26 mouse cellular contexts compared by ENCODE assay signal in genomic region chr13:107303878-107304277, GRCm38 (mm10).
A peak's percentile ranks its signal among the peaks of the same experiment; 100 is the strongest.
DNase-seq lines count a peak whose midpoint lies in the region; ATAC-seq and TF ChIP-seq lines count a peak whose summit lies in the region.
"Had no signal": no experiment of that assay in that cellular context is flagged by ENCODE, and none has a peak within 500 bp of the region (broad histone marks: within the 10 kb centered on the region; RNA-seq: fewer than 3 reads in every experiment).

No protein-coding gene starts in this region.

- 0 out of 2 replicates have a peak overlapping the region, but pooled peaks have one; percentile 26 for H3K4me2 ChIP-seq in heart, embryonic 13.5 days
- no peak overlapping the region for H3K4me2 ChIP-seq in hindbrain, embryonic 14.5 days (replicated peaks)
- H3K4me2 ChIP-seq: embryonic facial prominence, embryonic 12.5 days; embryonic facial prominence, embryonic 15.5 days; forebrain, embryonic 12.5 days; forebrain, embryonic 15.5 days; heart, embryonic 15.5 days; hindbrain, embryonic 12.5 days; intestine, embryonic 15.5 days had no signal

- DNase-seq in heart, adult 11 months: peak; percentile 61
- DNase-seq in heart, postnatal 10 days: no peak
- no peak for DNase-seq in heart, adult 2 months
- DNase-seq in embryo, embryonic 10 days (ENCODE audit: low spot score): peak; percentile 22
- peak; percentile 2 for DNase-seq in embryo, embryonic 9.5 days (ENCODE audit: extremely low spot score)
- no peak for DNase-seq in hindbrain, embryonic 14.5 days (ENCODE audit: low spot score)
- DNase-seq in embryonic facial prominence, embryonic 10.5 days (ENCODE audit: low spot score): no peak
- DNase-seq: adrenal gland, adult 8-10 months; adrenal gland, postnatal 25 days; cerebellum, adult 11-12 months; cerebellum, adult 8-10 months; cerebellum, postnatal 10 days; cerebellum, postnatal 36 days; gastrocnemius, postnatal 25 days; heart, postnatal 14 days; kidney, adult 11 months had no signal

- no peak for TF ChIP-seq POLR2A in heart, adult 2 months (IDR thresholded peaks at IDR 0.05; ENCODE audit: insufficient read depth, low read depth, low read length)

- no peak for TF ChIP-seq EP300 in heart, adult 2 months (IDR thresholded peaks at IDR 0.05; ENCODE audit: insufficient read depth, low read depth, low read length)

- ATAC-seq in heart, embryonic 13.5 days (ENCODE audit: extremely low read depth, insufficient number of reproducible peaks, low FRiP score, low TSS enrichment): no peak
- ATAC-seq in hindbrain, embryonic 14.5 days (ENCODE audit: low FRiP score): no peak
- ATAC-seq: activated CD4-positive, CD25-positive, alpha-beta regulatory T cell, adult 4 months; forebrain, embryonic 15.5 days; hindbrain, embryonic 16.5 days; intestine, embryonic 15.5 days had no signal

- no peak for TF ChIP-seq CTCF in heart, adult 2 months (IDR thresholded peaks at IDR 0.05)

- H3K9me3 ChIP-seq in heart, embryonic 13.5 days: no peaks in the 10 kb centered on the region
- no peaks in the 10 kb centered on the region for H3K9me3 ChIP-seq in hindbrain, embryonic 14.5 days (ENCODE audit: control insufficient read depth, low read length)
- H3K9me3 ChIP-seq in embryonic facial prominence, embryonic 10.5 days: no peaks in the 10 kb centered on the region
- H3K9me3 ChIP-seq: embryonic facial prominence, embryonic 12.5 days; embryonic facial prominence, embryonic 15.5 days; forebrain, embryonic 12.5 days; forebrain, embryonic 15.5 days; heart, embryonic 15.5 days; hindbrain, embryonic 12.5 days; intestine, embryonic 15.5 days had no signal

- no peaks in the 10 kb centered on the region for H3K79me2 ChIP-seq in heart, adult 2 months (replicated peaks; ENCODE audit: control insufficient read depth, insufficient read depth, low read length)

- H3K9ac ChIP-seq in heart, embryonic 13.5 days: no peak overlapping the region
- H3K9ac ChIP-seq in heart, adult 2 months (ENCODE audit: low read depth, low read length): no peak overlapping the region
- H3K9ac ChIP-seq in hindbrain, embryonic 14.5 days: no peak overlapping the region
- H3K9ac ChIP-seq: embryonic facial prominence, embryonic 12.5 days; embryonic facial prominence, embryonic 15.5 days; forebrain, embryonic 12.5 days; forebrain, embryonic 15.5 days; heart, embryonic 15.5 days; hindbrain, embryonic 12.5 days; intestine, embryonic 15.5 days had no signal

- H3K4me1 ChIP-seq in heart, embryonic 13.5 days: peaks cover 38% of the 10 kb centered on the region
- H3K4me1 ChIP-seq in heart, adult 2 months (ENCODE audit: control insufficient read depth, insufficient read depth, low read length): no peaks in the 10 kb centered on the region
- H3K4me1 ChIP-seq in hindbrain, embryonic 14.5 days (replicated peaks; ENCODE audit: control insufficient read depth, insufficient read depth, low read length): no peaks in the 10 kb centered on the region; the same call in 1 of the 2 replicates
- no peaks in the 10 kb centered on the region for H3K4me1 ChIP-seq in embryonic facial prominence, embryonic 10.5 days
- H3K4me1 ChIP-seq: embryonic facial prominence, embryonic 12.5 days; embryonic facial prominence, embryonic 15.5 days; intestine, embryonic 15.5 days had no signal

- intact Hi-C loops in heart, postnatal 10 days (cut with DNase I): no loop called here
- intact Hi-C loops in heart, adult 2 months (cut with DNase I): no loop called here

- H3K27me3 ChIP-seq in heart, embryonic 13.5 days (replicated peaks): peaks cover 3% of the 10 kb centered on the region; the same call in 1 of the 2 replicates
- H3K27me3 ChIP-seq in heart, adult 2 months (ENCODE audit: control insufficient read depth, insufficient read depth, low read length): 0 out of 2 replicates have a peak, but pooled peaks cover under 1% of the 10 kb centered on the region
- H3K27me3 ChIP-seq in hindbrain, embryonic 14.5 days (ENCODE audit: control insufficient read depth, insufficient read depth, low read length): no peaks in the 10 kb centered on the region
- no peaks in the 10 kb centered on the region for H3K27me3 ChIP-seq in embryonic facial prominence, embryonic 10.5 days (replicated peaks; ENCODE audit: low read depth, poor library complexity, severe bottlenecking)
- H3K27me3 ChIP-seq: embryonic facial prominence, embryonic 12.5 days; forebrain, embryonic 12.5 days; forebrain, embryonic 15.5 days; heart, embryonic 15.5 days; hindbrain, embryonic 12.5 days; intestine, embryonic 15.5 days had no signal

- WGBS in heart, embryonic 13.5 days: 40% methylated on average over 7 of the region's 7 CpGs
- 56% methylated on average over 7 of the region's 7 CpGs for WGBS in heart, adult 2 months
- 65% methylated on average over 7 of the region's 7 CpGs for WGBS in hindbrain, embryonic 14.5 days
- 85% methylated on average over 7 of the region's 7 CpGs for WGBS in embryonic facial prominence, embryonic 10.5 days

- H3K27ac ChIP-seq in heart, embryonic 13.5 days (replicated peaks): no peak overlapping the region
- no peak overlapping the region for H3K27ac ChIP-seq in heart, adult 2 months
- H3K27ac ChIP-seq in hindbrain, embryonic 14.5 days: no peak overlapping the region
- H3K27ac ChIP-seq in embryonic facial prominence, embryonic 10.5 days (replicated peaks): no peak overlapping the region
- H3K27ac ChIP-seq: embryonic facial prominence, embryonic 12.5 days; embryonic facial prominence, embryonic 15.5 days; forebrain, embryonic 12.5 days; forebrain, embryonic 15.5 days; heart, embryonic 15.5 days; hindbrain, embryonic 12.5 days; intestine, embryonic 15.5 days had no signal

- H3K36me3 ChIP-seq in heart, embryonic 13.5 days: no peaks in the 10 kb centered on the region
- no peaks in the 10 kb centered on the region for H3K36me3 ChIP-seq in heart, adult 2 months (ENCODE audit: control insufficient read depth, insufficient read depth, low read length)
- no peaks in the 10 kb centered on the region for H3K36me3 ChIP-seq in hindbrain, embryonic 14.5 days (replicated peaks; ENCODE audit: control insufficient read depth, insufficient read depth)
- H3K36me3 ChIP-seq in embryonic facial prominence, embryonic 10.5 days (replicated peaks): no peaks in the 10 kb centered on the region
- H3K36me3 ChIP-seq: embryonic facial prominence, embryonic 12.5 days; embryonic facial prominence, embryonic 15.5 days; forebrain, embryonic 12.5 days; forebrain, embryonic 15.5 days; heart, embryonic 15.5 days; hindbrain, embryonic 12.5 days; intestine, embryonic 15.5 days had no signal

- no peak overlapping the region for H3K4me3 ChIP-seq in heart, embryonic 13.5 days
- no peak overlapping the region for H3K4me3 ChIP-seq in heart, adult 2 months
- no peak overlapping the region for H3K4me3 ChIP-seq in hindbrain, embryonic 14.5 days (replicated peaks; ENCODE audit: low read length)
- no peak overlapping the region for H3K4me3 ChIP-seq in embryonic facial prominence, embryonic 10.5 days
- H3K4me3 ChIP-seq: embryonic facial prominence, embryonic 12.5 days; embryonic facial prominence, embryonic 15.5 days; forebrain, embryonic 12.5 days; forebrain, embryonic 15.5 days; heart, embryonic 15.5 days; hindbrain, embryonic 12.5 days; intestine, embryonic 15.5 days had no signal

Comparison
In these comparisons a context has a peak if more than half of its experiments do, and no peak if none do; other contexts are left out.
1. DNase-seq: peak in heart, adult 11 months (single experiment), embryo, embryonic 10 days (single experiment) and embryo, embryonic 9.5 days (single experiment); none in heart, postnatal 10 days (0 of 2), heart, adult 2 months (0 of 2), hindbrain, embryonic 14.5 days (single experiment) and embryonic facial prominence, embryonic 10.5 days (single experiment).